Mouse (Mus musculus): ENCODE measurements around the gene Dag1. TPM values are rescaled to one million over a fixed set of nuclear protein-coding genes. Genes with fewer than 3 reads are reported as not detected.

Gene Dag1
- polyA plus RNA-seq, 1 experiment from 2014 or later, result 75.1 TPM

DNA sequence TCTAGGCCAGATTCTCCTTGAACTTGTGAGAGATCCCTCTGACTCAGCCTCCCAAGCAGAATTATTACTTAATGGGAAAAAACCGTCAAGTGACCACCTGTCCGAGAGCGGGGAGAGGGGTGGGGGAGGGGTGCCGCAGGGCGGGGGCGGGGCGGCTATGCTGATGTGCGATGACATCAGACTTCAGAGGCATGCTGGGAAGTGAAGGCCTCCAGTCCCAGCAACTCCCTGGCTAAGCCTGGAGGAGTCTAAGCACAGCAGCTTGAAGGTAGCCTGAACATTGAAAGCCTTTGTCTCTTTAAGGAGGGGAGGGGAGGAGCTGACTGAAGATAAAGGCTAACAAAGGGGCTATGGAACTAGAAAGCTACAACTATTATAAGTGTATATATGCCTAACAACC is 98.6 kb downstream of the Dag1 start:
- Histone ChIP-seq H3K27ac (no peak overlapping the region), H3K9ac (no peak overlapping the region), H3K9me3 (no peaks in the 10 kb centered on the region), H3K27me3 (replicated peaks) (no peaks in the 10 kb centered on the region), H3K4me2 (replicated peaks) (no peak overlapping the region), H3K36me3 (no peaks in the 10 kb centered on the region), H3K4me3 (replicated peaks) (no peak overlapping the region), H3K4me1 (replicated peaks) (no peaks in the 10 kb centered on the region)
- ATAC-seq, result no peak
- 41% methylated on average over 8 of the region's 8 CpGs for WGBS

GRCm38 (mm10) chr9:108163646-108164284 is 100.0 kb downstream of the Dag1 start:
- Histone ChIP-seq H3K4me1 (replicated peaks) (no peaks in the 10 kb centered on the region), H3K27ac (no peak overlapping the region), H3K27me3 (replicated peaks) (no peaks in the 10 kb centered on the region), H3K9me3 (no peaks in the 10 kb centered on the region), H3K9ac (no peak overlapping the region), H3K36me3 (no peaks in the 10 kb centered on the region), H3K4me3 (replicated peaks) (no peak overlapping the region), H3K4me2 (replicated peaks) (no peak overlapping the region)
- 84% methylated on average over 16 of the region's 16 CpGs for WGBS
- ATAC-seq, result no peak

DNA sequence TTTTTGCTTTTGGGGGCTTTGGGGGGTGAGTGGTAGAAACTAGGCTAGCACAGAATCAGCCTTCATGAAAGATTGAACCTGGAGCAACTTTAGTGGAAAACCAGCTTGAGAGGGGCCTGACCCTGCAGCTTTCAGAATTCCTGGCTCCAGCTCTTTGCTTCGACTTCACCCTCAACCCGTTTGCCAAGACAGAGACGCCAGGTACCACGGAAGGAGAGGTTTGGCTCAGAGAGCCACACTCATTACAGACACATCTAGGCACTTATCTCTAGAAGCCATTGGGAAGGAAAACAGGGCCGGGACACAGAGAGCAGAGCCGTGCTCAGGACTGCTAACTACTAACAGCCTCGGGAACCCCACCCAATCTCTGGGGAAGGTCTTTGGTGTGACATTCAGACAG is 105.9 kb downstream of the Dag1 start:
- H3K4me3 ChIP-seq (replicated peaks), result no peak overlapping the region
- H3K36me3 ChIP-seq, result no peaks in the 10 kb centered on the region
- no peak overlapping the region for H3K27ac ChIP-seq
- H3K27me3 ChIP-seq (replicated peaks), result no peaks in the 10 kb centered on the region
- ATAC-seq, result no peak
- no peaks in the 10 kb centered on the region for H3K9me3 ChIP-seq
- H3K4me2 ChIP-seq (replicated peaks), result no peak overlapping the region
- H3K4me1 ChIP-seq (replicated peaks), result no peaks in the 10 kb centered on the region
- no peak overlapping the region for H3K9ac ChIP-seq
- 69% methylated on average over 7 of the region's 7 CpGs for WGBS

DNA sequence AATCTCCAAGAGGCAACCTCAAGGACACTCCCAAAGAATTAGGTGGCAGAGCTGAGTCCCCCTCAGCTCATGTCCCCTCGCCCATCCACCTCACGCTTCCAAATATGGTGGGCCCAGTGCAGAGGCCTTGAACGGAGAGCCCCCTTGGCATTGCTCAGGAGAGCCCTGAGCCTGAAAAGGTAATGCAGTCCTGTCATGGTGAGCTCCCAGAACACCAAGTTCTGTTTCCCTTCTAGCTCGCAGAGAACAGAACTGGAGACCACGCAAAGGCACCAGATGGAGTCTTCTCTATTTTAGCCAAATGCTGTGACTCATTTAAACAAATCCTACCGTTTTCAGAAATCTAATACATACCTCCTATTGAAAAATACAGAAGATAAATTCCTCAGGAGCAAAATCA is 106.3 kb downstream of the Dag1 start:
- Histone ChIP-seq H3K4me2 (replicated peaks) (no peak overlapping the region), H3K27me3 (replicated peaks) (no peaks in the 10 kb centered on the region), H3K4me3 (replicated peaks) (no peak overlapping the region), H3K9me3 (no peaks in the 10 kb centered on the region), H3K9ac (no peak overlapping the region), H3K4me1 (replicated peaks) (no peaks in the 10 kb centered on the region), H3K27ac (no peak overlapping the region), H3K36me3 (no peaks in the 10 kb centered on the region)
- 80% methylated on average over 6 of the region's 6 CpGs for WGBS
- ATAC-seq, result no peak

DNA sequence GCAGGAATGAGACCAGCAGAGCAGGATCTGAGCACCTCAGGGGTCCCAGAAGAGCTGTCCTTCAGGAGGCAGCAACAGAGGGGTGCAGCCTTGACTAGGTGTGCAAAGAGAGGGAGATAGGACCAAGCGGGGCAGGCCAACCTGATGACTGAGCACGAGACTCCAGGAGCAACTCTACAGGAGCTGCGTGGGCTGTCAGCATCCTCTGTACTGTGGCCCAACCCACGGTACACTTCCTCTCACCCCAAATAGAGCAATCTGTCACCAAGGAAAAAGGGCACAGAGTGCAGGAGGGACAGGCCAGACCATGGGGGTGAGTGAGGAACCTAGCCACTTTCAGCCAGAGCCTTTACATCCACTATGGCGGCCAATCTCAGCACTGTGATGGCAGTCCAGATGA is 107.0 kb downstream of the Dag1 start:
- no peaks in the 10 kb centered on the region for H3K9me3 ChIP-seq
- H3K27me3 ChIP-seq (replicated peaks), result no peaks in the 10 kb centered on the region
- H3K4me1 ChIP-seq (replicated peaks), result no peaks in the 10 kb centered on the region
- H3K4me3 ChIP-seq (replicated peaks), result no peak overlapping the region
- no peak overlapping the region for H3K27ac ChIP-seq
- no peak for ATAC-seq
- WGBS, result 88% methylated on average over 5 of the region's 5 CpGs
- H3K9ac ChIP-seq, result no peak overlapping the region
- H3K4me2 ChIP-seq (replicated peaks), result no peak overlapping the region
- H3K36me3 ChIP-seq, result no peaks in the 10 kb centered on the region

DNA sequence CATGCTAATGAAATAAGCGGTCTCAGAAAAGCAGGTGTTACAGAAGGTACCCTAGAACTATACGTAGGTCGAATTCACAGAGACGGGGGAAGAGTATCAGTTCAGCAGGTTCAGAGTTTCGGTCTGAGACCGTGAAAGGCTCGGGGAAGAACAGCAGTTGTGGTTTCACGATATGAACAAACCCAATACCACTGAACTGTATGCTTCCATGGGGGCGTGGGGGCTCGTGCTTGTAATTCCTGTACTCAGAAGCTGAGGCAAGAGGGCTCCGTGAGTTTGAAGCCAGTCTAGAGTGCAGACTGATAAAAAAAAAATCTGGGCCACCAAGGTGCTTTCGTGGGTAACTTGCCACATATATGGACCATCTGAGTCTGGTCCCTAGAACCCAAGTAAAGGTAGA is 108.9 kb downstream of the Dag1 start:
- Histone ChIP-seq H3K27ac (no peak overlapping the region), H3K9me3 (no peaks in the 10 kb centered on the region), H3K9ac (no peak overlapping the region), H3K4me1 (replicated peaks) (no peaks in the 10 kb centered on the region), H3K36me3 (no peaks in the 10 kb centered on the region), H3K27me3 (replicated peaks) (no peaks in the 10 kb centered on the region), H3K4me2 (replicated peaks) (no peak overlapping the region), H3K4me3 (replicated peaks) (no peak overlapping the region)
- no peak for ATAC-seq
- WGBS, result 87% methylated on average over 12 of the region's 12 CpGs

Other genes with a start within 250 kb of the Dag1 start
- gene Gmppb, start 214.7 kb downstream of the Dag1 start, polyA plus RNA-seq (2015; fragmentation: Nextera tagmentation; extraction: Ambion mirVana), result 61.8 and 79.2 TPM in 2 replicates
- 3.1 and 3.2 TPM in 2 replicates for gene Amigo3, start 210.8 kb downstream of the Dag1 start, polyA plus RNA-seq (2015; fragmentation: Nextera tagmentation; extraction: Ambion mirVana)
- gene Mst1, start 183.5 kb downstream of the Dag1 start, polyA plus RNA-seq (2015; fragmentation: Nextera tagmentation; extraction: Ambion mirVana), result 0.98 and 2.2 TPM in 2 replicates
- gene Rnf123, start 180.6 kb downstream of the Dag1 start, polyA plus RNA-seq (2015; fragmentation: Nextera tagmentation; extraction: Ambion mirVana), result 18.6 and 23.7 TPM in 2 replicates
- 76.5 and 96.8 TPM in 2 replicates for gene Apeh, start 169.4 kb downstream of the Dag1 start, polyA plus RNA-seq (2015; fragmentation: Nextera tagmentation; extraction: Ambion mirVana)
- 4.7 and 4.9 TPM in 2 replicates for gene Bsn, start 73.6 kb downstream of the Dag1 start, polyA plus RNA-seq (2015; fragmentation: Nextera tagmentation; extraction: Ambion mirVana)
- gene Nicn1, start 26.5 kb upstream of the Dag1 start, polyA plus RNA-seq (2015; fragmentation: Nextera tagmentation; extraction: Ambion mirVana), result 28.9 and 29.5 TPM in 2 replicates
- 20.9 and 23.2 TPM in 2 replicates for gene Amt, start 32.9 kb upstream of the Dag1 start, polyA plus RNA-seq (2015; fragmentation: Nextera tagmentation; extraction: Ambion mirVana)
- 422 and 453 TPM in 2 replicates for gene Rhoa, start 42.2 kb upstream of the Dag1 start, polyA plus RNA-seq (2015; fragmentation: Nextera tagmentation; extraction: Ambion mirVana)
- 34.1 and 37.1 TPM in 2 replicates for gene Tcta, start 42.2 kb upstream of the Dag1 start, polyA plus RNA-seq (2015; fragmentation: Nextera tagmentation; extraction: Ambion mirVana)
- 1,041 and 1,081 TPM in 2 replicates for gene Gpx1, start 74.9 kb upstream of the Dag1 start, polyA plus RNA-seq (2015; fragmentation: Nextera tagmentation; extraction: Ambion mirVana)
- gene Usp4, start 83.9 kb upstream of the Dag1 start, polyA plus RNA-seq (2015; fragmentation: Nextera tagmentation; extraction: Ambion mirVana), result 82.5 and 89.1 TPM in 2 replicates
- 0.30 and 0.88 TPM in 2 replicates for gene 1700102P08Rik, start 128.8 kb upstream of the Dag1 start, polyA plus RNA-seq (2015; fragmentation: Nextera tagmentation; extraction: Ambion mirVana)
- 1.5 and 1.6 TPM in 2 replicates for gene Ccdc36, start 164.5 kb upstream of the Dag1 start, polyA plus RNA-seq (2015; fragmentation: Nextera tagmentation; extraction: Ambion mirVana)
- not detected in 2 replicates for gene BC048562, start 172.5 kb upstream of the Dag1 start, polyA plus RNA-seq (2015; fragmentation: Nextera tagmentation; extraction: Ambion mirVana)
- 51.2 and 53.9 TPM in 2 replicates for gene Ccdc71, start 196.6 kb upstream of the Dag1 start, polyA plus RNA-seq (2015; fragmentation: Nextera tagmentation; extraction: Ambion mirVana)
- 48.7 and 54.2 TPM in 2 replicates for gene Klhdc8b, start 197.6 kb upstream of the Dag1 start, polyA plus RNA-seq (2015; fragmentation: Nextera tagmentation; extraction: Ambion mirVana)
- gene Lamb2, start 215.8 kb upstream of the Dag1 start, polyA plus RNA-seq (2015; fragmentation: Nextera tagmentation; extraction: Ambion mirVana), result 29.5 and 35.0 TPM in 2 replicates
- gene Usp19, start 226.6 kb upstream of the Dag1 start, polyA plus RNA-seq (2015; fragmentation: Nextera tagmentation; extraction: Ambion mirVana), result 49.5 and 52.4 TPM in 2 replicates
- 105 and 106 TPM in 2 replicates for gene Qars, start 243.7 kb upstream of the Dag1 start, polyA plus RNA-seq (2015; fragmentation: Nextera tagmentation; extraction: Ambion mirVana)

All from intestine, embryonic 15.5 days (tissue).